Mouse (Mus musculus) T-helper 1 cell (primary cell): ENCODE results near the gene Napb.

Experiments used
- in situ Hi-C: fragments of 300-600 bp; cut with MboI, MseI; formaldehyde crosslinking; loops from one replicate; pipeline ENCODE4 v1.15.1; 2025; ENCODE audit warnings: high pct_unique_total_duplicates

Napb gene

DNA sequence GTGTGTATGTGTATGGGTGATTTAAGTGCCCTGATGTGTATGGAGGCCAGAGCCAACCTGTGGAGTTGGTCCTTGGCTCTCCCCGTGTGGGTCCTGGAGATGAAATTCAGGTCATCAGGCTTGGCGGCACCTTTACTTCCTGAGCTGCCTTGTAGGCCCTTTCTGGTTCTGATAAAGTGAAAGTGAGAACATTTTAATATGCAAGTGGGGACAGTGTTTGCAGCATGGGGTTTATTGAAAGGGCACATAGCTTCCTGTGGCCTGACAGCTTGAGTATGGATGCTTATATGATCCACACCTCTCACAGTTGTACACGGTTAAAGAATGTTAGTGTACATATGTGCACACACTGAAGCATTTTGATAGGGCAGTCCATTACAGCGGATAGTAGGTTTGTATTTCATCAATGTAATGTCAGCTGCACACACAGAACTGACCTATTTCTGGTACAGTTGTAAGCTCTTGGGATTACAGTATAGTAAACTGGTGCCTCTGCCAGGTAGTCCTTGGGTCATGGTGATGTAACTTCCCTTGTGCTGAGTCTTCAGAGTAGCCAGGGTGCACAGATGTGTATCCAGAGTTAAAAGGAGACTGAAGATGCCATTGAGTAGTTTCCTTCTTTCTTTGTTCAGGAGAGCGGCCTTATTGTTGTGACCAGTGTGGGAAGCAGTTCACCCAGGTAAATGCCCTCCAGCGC lies 42.7 kb downstream of the Napb start:
- in situ Hi-C loops: loop anchor here (5.0 to 25.0 kb wide), 2 partner anchors 208 to 1898 kb away; no protein-coding TSS in a partner anchor

GRCm38 (mm10) chr2:148687971-148688370 lies 44.3 kb downstream of the Napb start:
- in situ Hi-C loops: loop anchor here (5.0 to 25.0 kb wide), 2 partner anchors 209 to 1899 kb away; no protein-coding TSS in a partner anchor

DNA sequence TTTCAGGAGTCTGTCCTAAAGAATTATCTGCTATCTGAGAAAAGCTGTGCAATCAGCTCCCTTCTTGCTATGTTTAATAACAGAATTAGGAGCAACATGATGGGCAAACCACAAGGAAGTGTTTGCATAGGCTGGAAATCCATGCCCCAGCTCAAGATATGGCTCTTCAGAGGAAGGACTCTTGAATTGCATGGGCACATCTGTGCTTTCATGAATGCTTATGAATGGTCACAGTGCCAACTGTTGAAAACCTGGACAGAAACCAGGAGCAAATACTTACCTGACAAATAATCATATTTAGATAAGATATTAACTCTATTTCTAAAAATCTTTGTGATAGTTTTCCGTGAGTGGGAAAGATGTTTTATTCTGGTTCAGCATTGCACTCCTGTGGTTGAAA lies 45.4 kb downstream of the Napb start:
- in situ Hi-C loops: loop anchor here (5.0 to 25.0 kb wide), 2 partner anchors 210 to 1900 kb away; no protein-coding TSS in a partner anchor

DNA sequence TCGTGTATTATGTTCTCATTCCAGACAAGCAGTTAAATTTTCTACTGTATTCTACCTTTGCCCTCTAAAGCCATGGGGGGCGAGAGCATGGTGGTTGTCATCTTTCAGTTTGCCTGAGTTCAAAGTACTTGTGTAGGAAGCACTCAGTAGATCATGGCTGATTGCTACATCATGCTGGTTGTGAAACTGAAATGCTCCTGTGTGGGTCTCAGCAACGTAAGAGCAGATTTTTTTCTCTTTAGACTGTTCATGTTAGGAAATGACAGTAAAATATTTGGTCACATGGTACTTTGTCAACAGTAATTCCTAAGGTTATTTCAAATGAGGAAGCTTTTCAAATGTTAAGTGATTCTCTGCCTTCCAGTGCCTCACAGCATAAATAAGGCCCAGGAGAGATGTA lies 46.6 kb downstream of the Napb start:
- in situ Hi-C loops: loop anchor here (5.0 to 25.0 kb wide), 2 partner anchors 212 to 1902 kb away; no protein-coding TSS in a partner anchor

- in situ Hi-C loops: loop anchor here (5.0 to 25.0 kb wide), 2 partner anchors 212 to 1902 kb away; no protein-coding TSS in a partner anchor
Observed at GRCm38 (mm10) chr2:148684972-148685371, 47.3 kb downstream of the Napb start.

GRCm38 (mm10) chr2:148683031-148683430 lies 49.2 kb downstream of the Napb start:
- in situ Hi-C loops: loop anchor here (25.0 kb wide), 1 partner anchor 1904 kb away; no protein-coding TSS in a partner anchor

- in situ Hi-C loops: loop anchor here (25.0 kb wide), 1 partner anchor 1906 kb away; no protein-coding TSS in a partner anchor
Observed at GRCm38 (mm10) chr2:148681461-148681891, 50.8 kb downstream of the Napb start.

GRCm38 (mm10) chr2:148680775-148681291 lies 51.4 kb downstream of the Napb start, which contains the start of gene Gzf1:
Gene Gzf1 (plus strand): TSS chr2:148681023.
- in situ Hi-C loops: loop anchor here (25.0 kb wide), 1 partner anchor 1906 kb away; no protein-coding TSS in a partner anchor

DNA sequence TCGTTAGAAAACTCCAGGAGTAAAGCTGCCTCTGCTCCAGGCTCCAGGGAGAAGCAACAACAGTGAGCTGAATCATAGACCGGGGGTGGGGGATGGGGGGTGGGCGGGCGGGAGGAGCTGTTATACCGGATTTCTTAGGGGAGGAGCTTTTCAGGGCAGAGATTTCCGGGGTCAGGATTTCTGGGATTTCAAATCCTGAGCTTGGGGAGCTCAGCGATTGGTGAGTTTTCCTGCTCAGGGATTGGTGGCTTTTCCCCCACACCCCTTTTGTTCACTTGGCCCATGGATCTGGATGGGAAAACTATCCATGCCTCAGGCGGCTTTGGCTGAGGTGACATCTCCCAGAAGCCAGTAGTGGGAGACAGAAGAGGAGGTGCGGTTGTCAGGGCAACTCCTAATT lies 52.9 kb downstream of the Napb start:
- in situ Hi-C loops: loop anchor here (10.0 to 25.0 kb wide), 2 partner anchors 195 to 1908 kb away; partner anchors contain the start of gene Cst3

DNA sequence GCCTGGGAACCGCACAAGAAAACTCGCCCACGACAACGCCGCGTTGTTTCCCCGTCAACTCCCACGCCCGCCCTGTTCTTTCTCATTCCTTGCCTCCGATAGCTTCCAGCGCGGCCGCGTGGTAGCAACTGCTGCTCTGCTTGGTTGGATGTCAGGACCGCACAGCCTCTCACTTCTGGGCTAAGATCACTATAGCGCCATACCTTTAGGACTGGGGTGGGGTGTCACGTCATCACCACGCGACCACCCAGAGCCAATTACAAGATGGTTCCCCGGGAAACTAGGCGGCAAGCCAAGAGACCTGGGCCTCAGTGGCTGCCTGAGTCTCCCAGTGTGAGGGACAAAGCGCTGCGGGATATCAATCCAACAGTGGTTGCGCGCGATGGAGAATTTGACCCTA lies 54.5 kb downstream of the Napb start:
- in situ Hi-C loops: loop anchor here (10.0 to 25.0 kb wide), 2 partner anchors 197 to 1910 kb away; partner anchors contain the start of gene Cst3

GRCm38 (mm10) chr2:148672199-148673096 lies 59.8 kb downstream of the Napb start, which contains the start of gene Nxt1:
Gene Nxt1 (plus strand): TSS chr2:148672601.
- in situ Hi-C loops: loop anchor here (10.0 kb wide), 1 partner anchor 202 kb away; the partner anchor contains the start of gene Cst3

GRCm38 (mm10) chr2:148663458-148663857 lies 68.8 kb downstream of the Napb start:
- in situ Hi-C loops: loop anchor here (5.0 kb wide), 1 partner anchor 86 kb away; no protein-coding TSS in a partner anchor

- in situ Hi-C loops: no loop called here
Observed at GRCm38 (mm10) chr2:148654961-148655360, 77.3 kb downstream of the Napb start.

- in situ Hi-C loops: no loop called here
Observed at GRCm38 (mm10) chr2:148650587-148651357, 81.5 kb downstream of the Napb start.

- in situ Hi-C loops: no loop called here
Observed at GRCm38 (mm10) chr2:148644421-148645000, 87.8 kb downstream of the Napb start.
